ENCODE assay signal across 10 mouse cellular contexts in the genomic region with DNA sequence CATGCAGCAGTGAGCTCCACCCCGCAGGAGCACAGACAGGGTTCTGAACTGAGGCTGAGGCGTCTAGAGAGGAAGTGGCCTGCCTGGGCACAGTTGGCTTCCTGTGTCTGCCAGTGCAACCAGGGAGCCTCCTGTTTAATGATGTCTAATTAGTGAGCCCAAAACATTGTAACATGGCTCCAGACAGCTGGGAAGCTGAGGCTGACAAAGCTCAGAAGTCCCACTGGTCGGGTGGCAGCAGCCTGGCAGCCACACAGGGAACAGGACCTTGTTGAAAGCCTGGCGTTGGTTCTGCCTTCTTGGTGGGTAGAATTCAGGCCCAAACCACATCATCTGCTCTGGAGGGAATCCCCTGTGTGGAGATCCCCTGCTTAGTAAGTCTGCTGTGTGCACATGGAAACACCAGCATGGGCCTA. TPM values are rescaled to one million over a fixed set of nuclear protein-coding genes. Genes with fewer than 3 reads are reported as not detected.
DNase-seq lines count a peak whose midpoint lies in the region; ATAC-seq and TF ChIP-seq lines count a peak whose summit lies in the region.
"Had no signal": no experiment of that assay in that cellular context is flagged by ENCODE, and none has a peak within 500 bp of the region (broad histone marks: within the 10 kb centered on the region; RNA-seq: fewer than 3 reads in every experiment).

No protein-coding gene starts in this region.

- no peak overlapping the region for H3K4me3 ChIP-seq in kidney, embryonic 15.5 days (replicated peaks)
- no peak overlapping the region for H3K4me3 ChIP-seq in spleen, adult 2 months (ENCODE audit: extremely low read depth, insufficient read depth, insufficient read length)
- H3K4me3 ChIP-seq: embryonic facial prominence, embryonic 13.5 days had no signal

- TF ChIP-seq POLR2A in spleen, adult 2 months (IDR thresholded peaks at IDR 0.05; ENCODE audit: low read depth, low read length), result no peak

- WGBS in kidney, embryonic 15.5 days, result 85% methylated on average over 4 of the region's 4 CpGs
- 9% methylated on average over 4 of the region's 4 CpGs for WGBS in spleen, adult 2 months

- H3K27me3 ChIP-seq in kidney, embryonic 15.5 days, result peaks cover 12% of the 10 kb centered on the region; the same call in 1 of the 2 replicates
- H3K27me3 ChIP-seq in spleen, adult 2 months (ENCODE audit: control insufficient read depth, insufficient read depth, low read length), result no peaks in the 10 kb centered on the region

- ATAC-seq in kidney, embryonic 15.5 days (replicated peaks; ENCODE audit: low FRiP score), result no peak
- ATAC-seq in granulocyte monocyte progenitor cell, adult 5-6 weeks (replicated peaks; ENCODE audit: poor library complexity, severe bottlenecking), result peak; percentile 87
- ATAC-seq in megakaryocyte-erythroid progenitor cell, adult 5-6 weeks (replicated peaks; ENCODE audit: low FRiP score, low TSS enrichment, poor library complexity, severe bottlenecking), result no peak

- no peaks in the 10 kb centered on the region for H3K36me3 ChIP-seq in kidney, embryonic 15.5 days
- H3K36me3 ChIP-seq in spleen, adult 2 months (ENCODE audit: control insufficient read depth, insufficient read depth, low read length), result no peaks in the 10 kb centered on the region
- H3K36me3 ChIP-seq: embryonic facial prominence, embryonic 13.5 days had no signal

- no peak for TF ChIP-seq CTCF in spleen, adult 2 months (IDR thresholded peaks at IDR 0.05; ENCODE audit: extremely low read depth, insufficient read depth, insufficient read length, insufficient replicate concordance)

- peaks cover 59% of the 10 kb centered on the region for H3K4me1 ChIP-seq in kidney, embryonic 15.5 days
- H3K4me1 ChIP-seq in spleen, adult 2 months (ENCODE audit: control insufficient read depth, insufficient read depth, insufficient read length), result peaks cover 33% of the 10 kb centered on the region; the same call in 1 of the 2 replicates

- no peaks in the 10 kb centered on the region for H3K9me3 ChIP-seq in kidney, embryonic 15.5 days (replicated peaks)
- H3K9me3 ChIP-seq: embryonic facial prominence, embryonic 13.5 days had no signal

- peak overlapping the region; percentile 37; the same call in 1 of the 2 replicates for H3K27ac ChIP-seq in kidney, embryonic 15.5 days
- H3K27ac ChIP-seq in spleen, adult 2 months (ENCODE audit: insufficient read depth, low read length), result peak overlapping the region; percentile 76
- H3K27ac ChIP-seq: embryonic facial prominence, embryonic 13.5 days had no signal

- no peak for DNase-seq in kidney, adult 8-10 months
- DNase-seq in CD8-positive naive resting alpha-beta T cell, adult 2 months (ENCODE audit: low read depth in 2 of 2, low spot score in 2 of 2), result peak; percentile 57 to 63
- DNase-seq in spleen, adult 2 months (ENCODE audit: low read depth in 1 of 2, low spot score in 2 of 2), result peak; percentile 57 to 61
- no peak for DNase-seq in left cerebral cortex, adult 18-20 months (ENCODE audit: low spot score in 2 of 2)
- DNase-seq in cerebellum, postnatal 36 days, result no peak
- DNase-seq: right cerebral cortex, postnatal 4 days had no signal

- H3K4me2 ChIP-seq in kidney, embryonic 15.5 days, result no peak overlapping the region
- H3K4me2 ChIP-seq: embryonic facial prominence, embryonic 13.5 days had no signal

- H3K9ac ChIP-seq in kidney, embryonic 15.5 days, result no peak overlapping the region
- H3K9ac ChIP-seq: embryonic facial prominence, embryonic 13.5 days had no signal

RNA-seq across cellular contexts. Expression of a gene that starts 9.8 kb away (rescaled TPM):
- 3.8 and 4.1 TPM in 2 replicates for polyA plus RNA-seq in kidney, embryonic 15.5 days (2015; fragmentation: Nextera tagmentation; extraction: Ambion mirVana)
- total RNA-seq in granulocyte monocyte progenitor cell, adult 5-6 weeks (2014; fragmentation: Nextera tagmentation), result 0.30 and 1.0 TPM in 2 replicates
- total RNA-seq in granulocyte monocyte progenitor cell, adult 5-6 weeks (2017), result not detected in 2 replicates
- 1.1 and 1.3 TPM in 2 replicates for polyA plus RNA-seq in spleen, adult 2 months (2012; rRNA removed)
- total RNA-seq in megakaryocyte-erythroid progenitor cell, adult 5-6 weeks (2014; fragmentation: Nextera tagmentation), result not detected in 2 replicates
- not detected in 2 replicates for total RNA-seq in megakaryocyte-erythroid progenitor cell, adult 5-6 weeks (2017)
- under 1 TPM; 0.16 to 0.54 TPM for total RNA-seq in left cerebral cortex, adult 18-20 months (2021)

RNA-seq across cellular contexts. Expression of a gene that starts 29.6 kb away (rescaled TPM):
- polyA plus RNA-seq in kidney, embryonic 15.5 days (2015; fragmentation: Nextera tagmentation; extraction: Ambion mirVana), result 29.0 and 33.5 TPM in 2 replicates
- 48.8 and 59.3 TPM in 2 replicates for total RNA-seq in granulocyte monocyte progenitor cell, adult 5-6 weeks (2014; fragmentation: Nextera tagmentation)
- total RNA-seq in granulocyte monocyte progenitor cell, adult 5-6 weeks (2017), result 20.0 and 26.6 TPM in 2 replicates
- 22.3 and 28.2 TPM in 2 replicates for polyA plus RNA-seq in spleen, adult 2 months (2012; rRNA removed)
- 79.3 and 89.0 TPM in 2 replicates for total RNA-seq in megakaryocyte-erythroid progenitor cell, adult 5-6 weeks (2014; fragmentation: Nextera tagmentation)
- total RNA-seq in megakaryocyte-erythroid progenitor cell, adult 5-6 weeks (2017), result 40.3 and 48.5 TPM in 2 replicates
- total RNA-seq in left cerebral cortex, adult 18-20 months (2021), result 100 to 1,000 TPM; 101 to 102 TPM

Comparison
In these comparisons a context has a peak if more than half of its experiments do, and no peak if none do; other contexts are left out.
1. DNase-seq: peak in CD8-positive naive resting alpha-beta T cell, adult 2 months (2 of 2) and spleen, adult 2 months (2 of 2); none in kidney, adult 8-10 months (0 of 2), left cerebral cortex, adult 18-20 months (0 of 2) and cerebellum, postnatal 36 days (0 of 2).